Mouse (Mus musculus) cerebellum, adult 18-20 months (tissue): ENCODE results near the gene Gatad2b.

Source experiments
- DNase-seq, 2 experiments: peaks; one replicate each; pipeline ENCODE4 v3.0.0; 2021

The Gatad2b gene

DNA sequence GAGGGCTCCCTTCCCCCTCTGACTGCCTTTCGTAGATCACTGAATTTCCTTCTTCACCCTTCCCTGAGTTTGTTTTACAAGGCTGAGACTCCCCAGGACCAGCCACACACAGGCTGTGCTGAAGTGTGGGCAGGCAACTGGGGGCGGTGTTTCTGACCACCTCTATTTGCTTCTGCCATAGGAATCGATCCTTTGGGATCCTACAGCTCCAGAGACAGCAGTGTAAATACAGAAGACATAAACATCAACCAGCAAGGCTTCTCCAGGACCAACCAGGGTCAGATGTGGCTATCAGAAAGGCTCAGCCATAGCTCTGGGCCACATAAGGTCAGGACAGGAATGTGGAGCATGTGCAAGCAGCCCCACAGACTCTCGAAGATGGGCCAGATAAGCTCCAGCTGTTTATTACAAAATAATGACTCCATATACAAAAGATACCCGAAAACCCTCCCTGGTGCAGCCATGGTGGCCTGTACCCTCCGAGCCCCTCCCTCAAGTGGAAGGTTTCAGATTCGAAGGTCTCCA, 91.9 kb downstream of the Gatad2b start:
- DNase-seq: no peak

DNA sequence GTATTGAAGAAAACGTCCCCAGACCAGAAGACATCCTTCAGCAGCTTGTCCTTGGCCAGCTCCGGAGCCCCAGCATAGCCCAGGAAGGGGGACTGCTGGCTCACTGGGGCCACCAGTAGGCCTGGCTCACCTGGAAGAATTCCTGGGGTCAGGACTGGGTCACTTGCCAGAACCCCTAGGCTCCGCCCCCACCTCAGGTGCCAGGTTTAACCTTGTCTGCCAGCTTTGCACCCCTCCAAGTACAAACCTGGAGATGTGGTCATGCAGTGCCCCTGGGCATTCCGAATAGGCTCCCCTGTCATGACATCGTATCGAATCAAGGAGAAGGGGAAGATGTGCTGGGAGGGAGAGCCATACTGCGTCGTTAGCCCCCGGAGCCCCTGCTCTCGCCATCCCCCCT, 93.8 kb downstream of the Gatad2b start:
- no peak for DNase-seq

DNA sequence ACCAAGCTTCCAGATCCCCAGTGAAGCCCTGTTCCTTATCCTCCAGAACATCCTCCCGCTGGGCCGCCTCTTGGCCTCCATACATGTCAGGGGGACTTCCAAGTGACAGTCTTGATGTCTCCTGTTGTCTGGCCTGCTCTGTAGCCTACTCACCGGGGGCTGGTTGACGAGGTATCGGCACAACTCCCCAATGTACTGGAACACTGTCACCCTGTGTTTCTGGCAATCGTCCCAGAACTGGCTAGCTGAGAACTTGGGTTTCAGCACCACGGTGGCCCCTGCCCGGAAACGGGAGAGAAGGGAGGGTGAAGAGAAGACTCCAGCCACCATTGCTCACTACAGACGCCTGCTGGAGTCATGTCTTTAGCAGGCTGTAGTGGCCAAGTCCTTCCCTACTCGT, 94.5 kb downstream of the Gatad2b start:
- DNase-seq: no peak

- no peak for DNase-seq
These were observed 95.2 kb downstream of the Gatad2b start for GRCm38 (mm10) chr3:90388192-90388591.

DNA sequence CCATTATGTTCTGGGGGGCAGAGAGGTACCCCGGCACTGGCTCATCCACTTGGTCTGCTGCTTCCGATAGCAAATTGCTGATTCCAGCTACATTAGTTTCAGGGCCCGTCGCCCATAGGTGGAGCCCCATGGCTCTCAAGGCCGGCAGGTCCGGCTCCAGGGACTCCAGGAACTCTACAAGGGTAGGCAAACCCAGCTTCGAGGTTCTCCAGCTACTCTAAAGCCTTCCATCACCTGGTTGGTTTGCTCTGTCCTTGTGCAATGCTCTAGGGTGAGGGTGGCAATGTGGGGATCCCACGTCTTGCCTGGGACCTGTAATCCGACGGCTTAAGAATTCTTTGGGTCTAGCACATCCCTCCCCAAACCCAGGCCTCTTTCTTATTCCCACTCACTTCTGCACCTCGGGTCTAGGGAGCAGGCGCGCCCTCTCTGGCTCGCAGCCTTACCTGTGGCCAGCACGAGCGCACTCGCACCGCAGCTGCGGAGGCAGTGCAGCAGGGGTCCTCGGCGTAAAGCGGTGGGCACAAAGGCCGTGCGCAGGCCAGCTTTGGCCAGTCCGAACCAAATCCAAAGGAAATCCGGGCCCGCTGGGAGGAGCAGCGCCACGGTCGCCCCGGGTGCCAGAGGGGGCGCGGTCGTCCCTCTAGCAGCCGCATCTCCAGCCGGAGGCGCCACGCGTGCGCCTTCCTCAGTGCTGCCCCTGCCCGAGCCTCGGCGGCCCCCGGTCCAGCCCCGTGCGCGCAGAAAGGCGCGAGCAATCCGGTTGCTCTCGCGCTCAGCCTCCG, 95.9 kb downstream of the Gatad2b start:
- peak in 1 of 2 experiments; percentile 25 for DNase-seq

DNA sequence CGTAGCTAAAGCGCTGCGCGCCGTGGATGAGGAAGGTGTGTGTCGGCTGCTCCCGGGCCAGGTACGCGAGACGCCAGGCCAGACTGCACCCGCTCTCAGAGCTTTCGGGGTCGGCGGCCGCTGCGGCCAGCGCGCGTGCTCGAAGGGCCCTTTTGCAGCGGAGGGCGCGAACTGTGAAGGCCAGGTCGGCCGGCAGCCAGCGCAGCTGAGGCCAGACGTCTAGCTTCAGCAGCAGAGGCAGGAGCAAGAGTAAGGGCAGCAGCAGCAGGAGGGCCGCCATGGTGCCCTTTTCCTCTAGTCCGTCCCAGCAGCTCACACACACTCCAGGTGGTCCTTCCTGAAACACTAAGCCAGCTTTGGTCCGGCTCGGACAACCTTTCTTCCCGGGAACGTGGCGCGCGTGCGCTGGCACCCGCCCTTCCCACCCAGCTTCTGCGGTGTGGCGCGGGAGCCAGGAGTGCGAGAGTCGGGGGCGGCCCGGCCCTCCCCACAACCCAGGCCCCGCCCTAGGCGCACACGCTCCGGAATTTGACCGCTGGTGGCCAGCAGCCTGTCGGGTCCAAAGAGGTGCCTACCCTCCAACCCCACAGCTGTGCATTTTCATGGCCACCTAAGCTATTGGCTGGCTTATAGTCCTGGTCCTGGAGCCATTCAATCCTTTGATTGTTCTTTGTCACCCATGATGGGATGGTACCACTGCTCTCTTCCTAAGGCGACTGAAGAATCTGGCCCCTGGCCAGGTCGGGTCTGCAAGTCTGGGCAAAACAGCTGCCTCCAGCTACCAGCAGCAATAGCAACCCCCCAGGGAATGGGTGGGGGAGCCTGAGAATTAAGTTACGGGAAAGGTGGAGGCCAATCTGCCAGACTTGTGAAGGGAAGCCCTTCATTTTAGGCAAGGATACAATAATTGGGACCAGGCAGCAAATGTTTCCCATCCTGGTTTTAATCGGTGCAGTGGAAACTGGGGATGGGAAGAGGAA, 96.8 kb downstream of the Gatad2b start, which contains the start of gene Slc27a3:
Gene Slc27a3, minus strand, starts transcription at position 428 of the 980 bp plus-strand sequence.
- DNase-seq: peak in 1 of 2 experiments; percentile 43

- DNase-seq: no peak
These were observed 98.0 kb downstream of the Gatad2b start for GRCm38 (mm10) chr3:90391004-90391403.

DNA sequence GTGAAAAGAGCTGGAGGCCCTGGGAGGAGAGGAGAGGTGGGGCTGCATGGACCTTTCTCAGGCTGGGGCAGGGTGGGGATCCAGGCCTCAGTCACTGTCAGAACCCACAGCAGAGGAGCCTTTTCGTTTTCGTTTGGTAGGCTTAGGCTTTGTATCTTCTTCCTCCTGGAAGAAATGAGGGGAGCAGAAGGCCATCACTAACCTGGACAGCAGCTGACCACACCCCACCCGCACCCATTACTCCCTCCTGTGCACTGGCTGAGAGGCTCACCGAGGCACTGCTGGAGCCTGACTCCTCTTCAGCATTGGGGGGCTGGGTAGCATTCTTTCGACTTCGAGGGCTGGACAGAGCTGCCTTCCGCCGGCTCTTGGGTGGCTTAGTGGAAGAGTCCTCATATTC, 99.0 kb downstream of the Gatad2b start:
- DNase-seq: no peak

GRCm38 (mm10) chr3:90392661-90393060, 99.7 kb downstream of the Gatad2b start:
- no peak for DNase-seq

GRCm38 (mm10) chr3:90395629-90396028, 102.7 kb downstream of the Gatad2b start:
- DNase-seq: no peak

GRCm38 (mm10) chr3:90400993-90401392, 108.0 kb downstream of the Gatad2b start:
- no peak for DNase-seq

DNA sequence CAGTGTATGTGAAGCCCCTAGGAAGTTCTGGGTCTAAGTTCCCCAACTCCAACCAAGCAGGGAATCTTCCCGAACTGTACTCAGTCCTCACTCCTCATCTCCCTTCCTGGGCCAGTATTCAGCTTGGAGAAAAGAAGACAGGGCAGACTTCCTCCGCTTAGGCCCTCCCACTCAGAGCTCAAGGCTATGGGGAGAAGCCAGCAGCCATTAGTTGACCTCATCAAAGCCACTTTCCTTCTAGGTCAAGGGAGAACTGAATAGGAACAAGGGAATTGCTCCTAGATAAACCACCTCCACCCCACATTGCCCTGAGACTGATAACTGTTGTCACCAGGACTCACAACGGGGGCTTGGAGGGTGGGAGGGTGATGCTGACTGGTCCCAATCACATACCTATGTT, 111.1 kb downstream of the Gatad2b start:
- DNase-seq: no peak

GRCm38 (mm10) chr3:90404609-90405008, 111.6 kb downstream of the Gatad2b start:
- DNase-seq: no peak

DNA sequence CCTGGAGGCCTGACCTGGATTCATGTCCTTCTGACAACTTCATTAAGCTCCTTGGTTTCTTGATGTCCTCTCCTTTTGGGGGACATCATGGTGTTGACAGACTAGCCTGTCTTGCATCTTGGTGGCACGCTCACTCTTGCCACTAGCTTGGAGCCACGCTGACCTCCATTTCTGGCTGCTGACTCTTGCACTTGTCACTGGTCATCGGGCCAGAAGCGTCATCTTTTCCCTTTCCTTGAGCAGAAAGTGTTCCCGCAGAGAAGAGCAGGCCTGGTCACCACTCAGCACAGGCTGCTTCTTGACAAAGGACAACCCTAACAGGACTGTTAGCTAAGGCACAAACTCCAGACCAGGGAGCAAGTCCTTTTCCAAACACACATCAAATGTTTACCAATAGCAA, 113.4 kb downstream of the Gatad2b start:
- DNase-seq: no peak

- DNase-seq: no peak
These were observed 115.7 kb downstream of the Gatad2b start for GRCm38 (mm10) chr3:90408721-90409120.

DNA sequence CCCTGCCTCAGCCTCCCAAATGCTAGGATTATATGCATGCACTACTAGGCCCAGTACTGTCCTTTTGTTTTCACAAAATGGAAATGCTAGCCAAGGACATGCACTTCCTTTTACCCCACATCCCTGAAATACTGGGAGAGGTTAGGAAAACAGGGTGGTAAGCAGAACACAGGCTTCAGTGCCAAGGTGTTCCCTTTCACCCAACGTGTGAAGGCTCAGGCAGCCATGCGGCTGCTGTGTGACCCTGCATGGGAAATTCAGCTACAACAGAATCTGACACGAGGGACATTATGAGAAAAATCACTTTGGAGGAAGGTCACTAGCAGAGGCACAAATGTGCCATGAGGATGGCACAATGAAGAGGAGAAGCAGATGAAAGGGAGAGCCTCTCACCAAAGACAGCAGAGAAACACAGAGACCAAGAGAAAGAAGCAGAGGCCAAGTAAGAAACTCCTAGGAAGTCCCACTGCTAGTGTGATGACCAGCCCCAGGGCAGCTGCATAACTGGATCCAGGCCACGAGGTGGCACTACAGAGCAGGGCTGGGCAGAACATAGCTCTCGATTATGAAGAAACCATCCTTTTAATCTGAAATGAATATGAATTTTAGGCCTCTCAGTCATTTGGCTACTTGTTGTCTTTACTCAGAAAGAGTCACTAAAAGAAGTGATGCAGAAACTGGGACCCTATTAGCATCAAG, 119.5 kb downstream of the Gatad2b start:
- peak; percentile 70 to 80 for DNase-seq

DNA sequence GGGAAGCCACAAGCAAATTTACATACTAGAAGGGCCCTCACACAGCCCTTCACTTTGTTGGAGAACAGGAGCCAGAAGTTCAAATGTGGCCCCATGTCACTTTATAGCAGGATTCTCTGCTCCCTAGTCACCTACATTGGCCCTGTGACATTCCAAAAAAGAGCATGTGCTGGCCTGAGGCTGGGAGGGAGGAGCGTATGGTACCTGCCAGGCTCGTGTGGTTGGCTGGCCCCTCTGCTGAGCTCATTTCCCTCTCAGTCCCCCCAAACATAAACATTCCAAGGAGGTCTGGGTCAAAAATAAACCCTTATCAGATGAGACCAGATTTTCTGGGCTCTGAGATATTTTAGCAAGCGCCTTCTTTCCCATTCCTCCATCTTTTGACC, 120.0 kb downstream of the Gatad2b start:
- DNase-seq: no peak
